Mouse (Mus musculus): ENCODE measurements around the gene Pfkp.

DNA sequence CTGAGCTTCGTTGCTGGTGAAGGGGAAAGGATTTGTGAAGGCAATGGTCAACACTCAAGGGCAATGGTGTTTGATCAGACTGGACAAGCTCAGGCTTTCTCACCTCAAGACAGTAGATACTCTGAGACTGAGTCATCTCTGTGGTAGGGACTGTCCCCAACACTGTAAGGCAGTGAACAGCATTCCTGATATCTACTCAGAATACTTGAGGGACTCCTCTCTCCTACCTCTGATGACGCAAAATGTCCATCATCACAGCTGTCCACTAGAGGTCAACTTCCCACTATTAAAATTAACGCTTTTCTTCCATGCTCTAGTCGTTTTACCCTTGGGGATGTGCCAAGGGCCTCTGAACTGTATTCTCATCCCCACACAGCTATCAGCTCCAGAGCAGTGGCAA, 53.2 kb downstream of the Pfkp start:
- TF ChIP-seq CTCF (IDR thresholded peaks at IDR 0.05) (no peak), POLR2A (IDR thresholded peaks at IDR 0.05; ENCODE audit: insufficient read depth, low read depth, low read length) (no peak), EP300 (IDR thresholded peaks at IDR 0.05; ENCODE audit: insufficient read depth, low read depth, low read length) (no peak)

Data from heart, adult 2 months (tissue).